Mouse (Mus musculus) midbrain, postnatal 0 days (tissue): ENCODE results near the gene Eno1. TPM values are rescaled to one million over a fixed set of nuclear protein-coding genes. Genes with fewer than 3 reads are reported as not detected.

Source experiments
- ATAC-seq: fragments of 200-750 bp; cut with Nextera tagmentation; 2 replicates; pipeline ENCODE4 v1.8.0; 2017; ENCODE audit warnings: moderate number of reproducible peaks, mild to moderate bottlenecking, moderate TSS enrichment, moderate library complexity; ENCODE audit not compliant: low FRiP score
- DNase-seq: peaks from one replicate; pipeline ENCODE4 v3.0.0-alpha.2; 2015; ENCODE audit warnings: low spot score
- H3K27ac ChIP-seq: fragments of 300-500 bp; sonication (generic); 2 replicates; pipeline ENCODE4 v1.5.1; 2014; ENCODE audit warnings: low read depth, mild to moderate bottlenecking, low read length, mixed read lengths
- H3K27me3 ChIP-seq: fragments of 300-500 bp; sonication (generic); 2 replicates; pipeline ENCODE4 v1.6.1; 2014; ENCODE audit warnings: low read length, control low read depth, mixed read lengths; ENCODE audit not compliant: insufficient read depth
- H3K36me3 ChIP-seq: fragments of 300-500 bp; sonication (generic); 2 replicates; pipeline ENCODE4 v1.6.1; 2014; ENCODE audit warnings: low read length, control low read depth, mixed read lengths; ENCODE audit not compliant: insufficient read depth
- H3K4me1 ChIP-seq: fragments of 300-500 bp; sonication (generic); 2 replicates; pipeline ENCODE4 v1.6.1; 2014; ENCODE audit warnings: mild to moderate bottlenecking, control low read depth, antibody characterized with exemption, low read length, mixed read lengths; ENCODE audit not compliant: insufficient read depth
- H3K4me2 ChIP-seq: fragments of 300-500 bp; sonication (generic); 2 replicates; pipeline ENCODE4 v1.6.1; 2014; ENCODE audit warnings: low read depth, mild to moderate bottlenecking, low read length, mixed read lengths; ENCODE audit not compliant: poor library complexity, severe bottlenecking
- H3K4me3 ChIP-seq: fragments of 300-500 bp; sonication (generic); 2 replicates; pipeline ENCODE4 v1.5.1; 2014; ENCODE audit warnings: low read depth, mild to moderate bottlenecking, low read length, moderate library complexity
- H3K9ac ChIP-seq: fragments of 300-500 bp; sonication (generic); replicated peaks from 2 replicates; pipeline ENCODE4 v1.6.1; 2014; ENCODE audit warnings: mild to moderate bottlenecking, low read length, moderate library complexity, mixed read lengths; ENCODE audit not compliant: poor library complexity, severe bottlenecking
- H3K9me3 ChIP-seq: fragments of 300-500 bp; sonication (generic); 2 replicates; pipeline ENCODE4 v1.6.1; 2016; ENCODE audit warnings: low read length, control low read depth
- CTCF ChIP-seq: IDR thresholded peaks from 2 replicates; pipeline ENCODE4 v1.5.1; 2016; ENCODE audit warnings: antibody characterized with exemption, mild to moderate bottlenecking
- WGBS: fragments of 180-500 bp; shearing (Covaris S2); extraction: QIAGEN DNeasy Blood & Tissue Kit; methylation state at CpG from one replicate; pipeline ENCODE4 v1.1.7; 2014; 5-methylcytosine and 5-hydroxymethylcytosine counted together
- polyA plus RNA-seq: library from polyadenylated mRNA; unstranded; fragments of >200 nt; fragmentation: Nextera tagmentation; extraction: Ambion mirVana; gene quantifications from 2 replicates; pipeline ENCODE4 v1.2.1, GENCODE M21; 2015
- total RNA-seq: library from RNA; depleted of rRNA; stranded (reverse); fragments of >200 nt; gene quantifications from 2 replicates; pipeline ENCODE4 v1.2.3, GENCODE M21; 2014

The Eno1 gene
- total and polyA plus RNA-seq, 2 experiments from 2014 or later = 440 to 1,069 TPM

DNA sequence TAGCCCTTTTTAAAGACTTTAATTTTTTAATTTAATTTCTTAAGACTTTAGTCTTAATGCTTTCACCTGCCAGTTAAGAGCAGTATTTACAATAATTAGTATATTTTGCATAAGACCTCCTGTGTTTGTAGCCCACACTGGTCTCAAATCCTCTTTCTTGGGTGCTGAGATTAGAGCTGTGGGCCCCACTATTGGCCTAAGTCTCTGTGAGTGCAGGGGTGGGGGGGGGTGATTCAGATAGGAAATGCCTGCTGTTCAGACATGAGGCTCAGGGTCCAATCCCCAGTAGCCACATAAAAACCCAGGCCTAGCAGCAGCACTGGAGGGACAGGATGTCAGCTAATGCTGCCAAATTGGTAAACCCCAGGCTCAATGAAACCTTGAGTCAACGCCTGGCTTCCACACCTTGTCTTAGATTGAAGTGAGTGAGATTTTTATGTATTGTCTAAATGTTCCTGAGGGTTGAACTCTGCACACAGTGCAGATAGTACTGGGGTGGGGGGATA, 3.9 kb downstream of the Eno1 start:
- 81% methylated on average over 1 of the region's 1 CpGs for WGBS
- Histone ChIP-seq H3K9ac (0 out of 2 replicates have a peak overlapping the region, but pooled peaks have one; percentile 36), H3K27me3 (no peaks in the 10 kb centered on the region), H3K4me1 (peaks cover 11% of the 10 kb centered on the region), H3K27ac (no peak overlapping the region), H3K9me3 (no peaks in the 10 kb centered on the region), H3K4me3 (no peak overlapping the region), H3K4me2 (no peak overlapping the region; the same call in 1 of the 2 replicates), H3K36me3 (peaks cover 37% of the 10 kb centered on the region)
- TF ChIP-seq CTCF = no peak
- DNase-seq (no peak), ATAC-seq (no peak)

DNA sequence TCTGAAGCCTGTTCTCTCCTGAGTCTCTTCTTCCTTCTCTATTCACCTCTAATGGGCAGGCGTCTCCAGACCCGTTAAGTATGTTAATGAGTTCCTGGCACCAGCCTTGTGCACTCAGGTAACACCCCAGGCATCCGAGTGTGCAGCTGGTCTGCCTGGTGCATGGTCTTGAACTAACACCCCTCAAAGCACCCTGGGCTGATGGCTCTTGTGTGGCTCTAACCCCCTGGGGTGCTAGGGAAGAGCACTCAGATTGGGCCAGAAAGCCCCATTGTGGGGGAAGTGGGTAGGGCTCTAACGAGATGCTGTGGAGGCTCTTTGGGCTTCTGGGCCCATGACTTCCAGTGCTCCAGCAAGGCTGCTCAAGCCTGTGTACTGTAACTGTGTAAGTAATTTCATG, 5.2 kb downstream of the Eno1 start:
- peaks cover 11% of the 10 kb centered on the region for H3K4me1 ChIP-seq
- TF ChIP-seq CTCF = no peak

DNA sequence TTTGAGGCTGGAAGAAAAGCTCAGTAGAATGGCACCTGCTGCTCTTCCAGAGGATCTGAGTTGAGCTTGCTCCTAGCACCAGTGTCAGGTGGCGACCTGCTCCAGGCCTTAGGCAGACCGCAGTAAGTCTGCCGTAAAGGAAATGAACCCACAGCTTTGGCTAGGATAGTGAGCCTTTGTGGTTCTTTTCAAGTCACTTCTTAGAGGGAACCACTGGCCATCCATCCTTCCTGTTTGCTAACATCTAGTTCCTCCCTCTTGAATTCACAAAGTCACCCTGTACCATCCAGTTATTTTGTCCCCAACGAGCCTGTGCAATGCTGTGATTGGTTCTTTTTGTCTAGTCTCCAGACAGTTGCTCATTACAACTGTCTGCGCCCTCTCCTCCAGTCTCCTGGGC, 6.2 kb downstream of the Eno1 start:
- no peak for TF ChIP-seq CTCF
- Histone ChIP-seq H3K9ac (no peak overlapping the region), H3K9me3 (no peaks in the 10 kb centered on the region), H3K4me1 (peaks cover 11% of the 10 kb centered on the region), H3K4me3 (no peak overlapping the region), H3K36me3 (peaks cover 57% of the 10 kb centered on the region), H3K27ac (no peak overlapping the region), H3K27me3 (no peaks in the 10 kb centered on the region), H3K4me2 (no peak overlapping the region)
- ATAC-seq (no peak), DNase-seq (no peak)
- WGBS = 85% methylated on average over 5 of the region's 5 CpGs

More for the DNA sequence above, 5.2 kb downstream of the Eno1 start:
- WGBS = 62% methylated on average over 4 of the region's 4 CpGs
- DNase-seq (no peak), ATAC-seq (no peak)
- Histone ChIP-seq H3K36me3 (peaks cover 47% of the 10 kb centered on the region), H3K4me2 (no peak overlapping the region), H3K9me3 (no peaks in the 10 kb centered on the region), H3K27me3 (no peaks in the 10 kb centered on the region), H3K4me3 (no peak overlapping the region), H3K9ac (no peak overlapping the region), H3K27ac (no peak overlapping the region)

DNA sequence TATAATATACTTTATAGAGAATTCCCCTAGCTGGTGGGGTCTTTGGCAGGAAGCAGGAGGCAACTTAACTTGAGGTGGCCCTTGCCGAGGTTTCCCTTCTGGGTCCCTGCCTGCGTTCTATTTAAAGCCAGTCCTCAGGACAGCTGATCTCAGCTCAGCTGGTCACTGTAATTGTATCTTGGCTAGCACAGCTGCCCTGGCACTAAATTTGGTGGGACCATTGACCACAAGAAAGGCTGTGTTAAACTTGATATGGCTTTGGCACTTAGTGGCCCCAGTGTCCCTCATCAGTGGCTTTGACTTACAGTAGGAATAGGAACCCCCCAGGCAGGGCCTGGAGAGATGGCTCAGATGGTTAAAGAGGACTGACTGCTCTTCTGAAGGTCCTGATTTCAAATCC, 9.4 kb downstream of the Eno1 start:
- H3K9me3 ChIP-seq = no peaks in the 10 kb centered on the region
- DNase-seq = no peak
- H3K4me3 ChIP-seq = no peak overlapping the region
- no peak overlapping the region for H3K27ac ChIP-seq
- peaks cover 69% of the 10 kb centered on the region for H3K36me3 ChIP-seq
- H3K4me2 ChIP-seq = no peak overlapping the region
- H3K9ac ChIP-seq = no peak overlapping the region
- 85% methylated on average over 2 of the region's 2 CpGs for WGBS
- H3K27me3 ChIP-seq = no peaks in the 10 kb centered on the region
- 0 out of 2 replicates have a peak, but pooled peaks cover 6% of the 10 kb centered on the region for H3K4me1 ChIP-seq
- no peak for ATAC-seq
- TF ChIP-seq CTCF = no peak

DNA sequence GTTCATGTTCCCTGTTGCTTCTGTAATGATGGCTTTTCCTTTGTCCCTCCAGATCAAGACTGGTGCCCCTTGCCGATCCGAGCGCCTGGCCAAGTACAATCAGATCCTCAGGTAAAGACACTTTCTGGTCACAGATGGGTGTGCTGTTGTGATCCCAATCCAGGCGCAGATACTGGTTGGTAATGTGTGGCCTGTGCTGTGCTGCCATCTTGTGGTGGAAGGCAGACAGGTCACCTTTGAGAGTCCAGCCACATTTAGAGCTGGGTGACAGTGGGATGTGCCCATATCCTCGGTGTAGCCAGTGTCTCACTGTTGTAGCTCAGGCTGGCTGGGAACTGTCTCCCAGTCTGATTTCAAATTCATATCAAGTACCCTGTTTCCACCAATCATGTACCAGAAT, 11.5 kb downstream of the Eno1 start:
- Histone ChIP-seq H3K9me3 (no peaks in the 10 kb centered on the region), H3K4me3 (no peak overlapping the region), H3K27me3 (no peaks in the 10 kb centered on the region), H3K9ac (no peak overlapping the region), H3K4me2 (no peak overlapping the region), H3K36me3 (peaks cover 51% of the 10 kb centered on the region), H3K4me1 (0 out of 2 replicates have a peak, but pooled peaks cover 8% of the 10 kb centered on the region), H3K27ac (no peak overlapping the region)
- 45% methylated on average over 5 of the region's 5 CpGs for WGBS
- ATAC-seq = peak; percentile 38; the same call in 1 of the 2 replicates
- TF ChIP-seq CTCF = peak; percentile 98
- peak; percentile 82 for DNase-seq

DNA sequence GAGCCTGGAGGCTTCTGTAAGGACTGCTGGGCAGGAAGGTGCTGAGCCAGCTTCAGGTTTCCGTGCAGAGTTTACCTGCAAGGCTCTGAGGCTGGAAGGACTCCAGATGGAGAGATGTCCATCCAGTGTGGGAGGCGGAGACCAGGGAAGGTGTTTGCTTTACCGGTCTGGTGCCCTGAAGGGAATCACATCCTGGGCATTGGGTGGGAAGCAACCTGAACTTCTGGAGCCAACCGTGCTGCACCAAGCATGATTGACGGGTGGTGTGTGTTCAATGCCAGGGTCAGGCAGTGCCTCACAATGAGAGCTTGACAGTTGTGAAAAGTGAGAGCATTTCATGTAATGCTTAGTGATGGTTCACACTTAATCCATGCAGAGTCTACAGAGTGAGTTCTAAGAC, 12.4 kb downstream of the Eno1 start:
- WGBS = 76% methylated on average over 5 of the region's 5 CpGs

More for the DNA sequence above, 12.4 kb downstream of the Eno1 start:
- no peak overlapping the region for H3K27ac ChIP-seq
- H3K4me1 ChIP-seq = 0 out of 2 replicates have a peak, but pooled peaks cover 8% of the 10 kb centered on the region
- H3K9ac ChIP-seq = no peak overlapping the region
- H3K36me3 ChIP-seq = peaks cover 42% of the 10 kb centered on the region
- no peak overlapping the region for H3K4me2 ChIP-seq
- no peaks in the 10 kb centered on the region for H3K9me3 ChIP-seq
- DNase-seq (no peak), ATAC-seq (no peak)
- H3K27me3 ChIP-seq = no peaks in the 10 kb centered on the region
- H3K4me3 ChIP-seq = no peak overlapping the region
- no peak for TF ChIP-seq CTCF
